Mouse (Mus musculus): ENCODE measurements around the gene Rara.

DNA sequence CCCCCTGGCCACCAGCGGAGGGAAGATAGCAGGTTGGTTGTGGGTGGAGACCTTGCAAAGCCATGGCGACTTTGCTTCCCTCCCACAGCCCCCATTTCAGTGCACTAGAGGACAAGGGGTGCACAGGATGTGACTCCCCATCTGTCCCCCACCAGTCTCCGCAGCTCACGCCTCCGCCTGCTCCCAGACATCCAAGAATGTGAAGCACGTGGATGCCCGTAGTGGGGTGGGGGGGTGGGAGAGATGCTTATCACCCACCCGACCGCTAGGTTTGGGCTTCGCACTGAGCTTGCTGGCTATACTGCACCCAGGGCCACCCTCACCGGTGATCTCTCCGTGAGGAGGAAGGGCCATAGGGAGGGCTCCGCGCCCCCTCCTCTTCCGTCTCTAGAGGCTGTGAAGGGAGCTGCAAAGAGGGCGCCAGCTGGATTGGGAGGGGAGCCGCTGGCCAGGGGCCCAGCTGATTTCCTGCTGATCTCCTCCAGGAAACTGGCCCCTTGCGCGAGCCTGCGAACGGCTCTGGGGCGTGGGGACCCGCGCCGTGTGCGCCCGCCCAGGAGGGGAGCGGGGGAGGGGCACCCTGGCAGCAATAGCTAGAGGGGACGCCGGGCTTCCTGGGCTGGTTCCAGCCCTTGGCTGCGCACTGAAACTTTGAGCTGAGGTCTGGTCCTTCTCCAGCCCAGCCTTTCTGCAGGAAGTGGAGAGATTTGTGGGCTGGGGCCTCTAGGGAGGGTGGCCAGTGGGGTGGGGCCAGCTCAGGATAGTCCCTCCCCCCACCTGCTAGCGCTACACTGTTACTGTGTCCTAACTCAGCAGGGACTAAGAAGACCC, 35.8 kb downstream of the Rara start:
- TF ChIP-seq CTCF (IDR thresholded peaks at IDR 0.05; ENCODE audit: control insufficient read depth, insufficient read depth, insufficient replicate concordance, low read depth, low read length): no peak
- TF ChIP-seq POLR2A (IDR thresholded peaks at IDR 0.05; ENCODE audit: control insufficient read depth, low read depth, low read length): peak; percentile 40; the same call in 1 of the 2 replicates
